Mouse (Mus musculus): ENCODE measurements at regions not wholly inside any gene's neighbourhood (a gene's known extent, or its start where the extent isn't known, plus 50 kb on each side); places are given as distances from the start of the nearest gene placed in this dataset.
"Not testable (repeated sequence)": the region's sequence is repeated elsewhere in the genome, so short reads cannot be mapped to it uniquely, and the experiment has no call there.

- Histone ChIP-seq H3K4me2 (ENCODE audit: low read depth, low read length) (no peak overlapping the region), H3K9me3 (replicated peaks; ENCODE audit: control insufficient read depth, low read length) (no peaks in the 10 kb centered on the region), H3K27me3 (ENCODE audit: control insufficient read depth, insufficient read depth, low read length) (no peaks in the 10 kb centered on the region), H3K27ac (replicated peaks; ENCODE audit: low read depth, low read length) (no peak overlapping the region), H3K9ac (replicated peaks; ENCODE audit: low read length) (no peak overlapping the region), H3K36me3 (replicated peaks; ENCODE audit: control insufficient read depth, insufficient read depth, low read depth, low read length) (no peaks in the 10 kb centered on the region), H3K4me1 (ENCODE audit: control insufficient read depth, insufficient read depth, low read length) (no peaks in the 10 kb centered on the region), H3K4me3 (ENCODE audit: low read depth, low read length) (no peak overlapping the region)
- no peak for ATAC-seq (replicated peaks; ENCODE audit: insufficient number of reproducible peaks, low FRiP score, low TSS enrichment, low read depth)
- WGBS, result 85% methylated on average over 7 of the region's 7 CpGs
- DNase-seq (ENCODE audit: low spot score), result no peak
Measured at GRCm38 (mm10) chr19:18012029-18012428, 174.6 kb upstream of the Pcsk5 start.

GRCm38 (mm10) chr19:17997561-17997960 is 160.1 kb upstream of the Pcsk5 start:
- H3K27me3 ChIP-seq (ENCODE audit: control insufficient read depth, insufficient read depth, low read length), result no peaks in the 10 kb centered on the region
- no peak overlapping the region for H3K4me3 ChIP-seq (ENCODE audit: low read depth, low read length)
- WGBS, result 91% methylated on average over 3 of the region's 3 CpGs
- ATAC-seq (replicated peaks; ENCODE audit: insufficient number of reproducible peaks, low FRiP score, low TSS enrichment, low read depth) (no peak), DNase-seq (ENCODE audit: low spot score) (no peak)
- H3K4me1 ChIP-seq (ENCODE audit: control insufficient read depth, insufficient read depth, low read length), result no peaks in the 10 kb centered on the region
- H3K27ac ChIP-seq (replicated peaks; ENCODE audit: low read depth, low read length), result no peak overlapping the region
- H3K36me3 ChIP-seq (replicated peaks; ENCODE audit: control insufficient read depth, insufficient read depth, low read depth, low read length), result no peaks in the 10 kb centered on the region
- H3K4me2 ChIP-seq (ENCODE audit: low read depth, low read length), result no peak overlapping the region
- no peak overlapping the region for H3K9ac ChIP-seq (replicated peaks; ENCODE audit: low read length)
- no peaks in the 10 kb centered on the region for H3K9me3 ChIP-seq (replicated peaks; ENCODE audit: control insufficient read depth, low read length)

- Histone ChIP-seq H3K4me3 (ENCODE audit: low read depth, low read length) (no peak overlapping the region), H3K9ac (replicated peaks; ENCODE audit: low read length) (no peak overlapping the region), H3K27me3 (ENCODE audit: control insufficient read depth, insufficient read depth, low read length) (no peaks in the 10 kb centered on the region), H3K4me2 (ENCODE audit: low read depth, low read length) (no peak overlapping the region), H3K4me1 (ENCODE audit: control insufficient read depth, insufficient read depth, low read length) (no peaks in the 10 kb centered on the region), H3K9me3 (replicated peaks; ENCODE audit: control insufficient read depth, low read length) (no peaks in the 10 kb centered on the region), H3K27ac (replicated peaks; ENCODE audit: low read depth, low read length) (no peak overlapping the region), H3K36me3 (replicated peaks; ENCODE audit: control insufficient read depth, insufficient read depth, low read depth, low read length) (no peaks in the 10 kb centered on the region)
- no peak for DNase-seq (ENCODE audit: low spot score)
- 90% methylated on average over 1 of the region's 1 CpGs for WGBS
- ATAC-seq (replicated peaks; ENCODE audit: insufficient number of reproducible peaks, low FRiP score, low TSS enrichment, low read depth), result no peak
Measured at GRCm38 (mm10) chr19:17983416-17983815, 146.0 kb upstream of the Pcsk5 start.

- H3K9me3 ChIP-seq (replicated peaks; ENCODE audit: control insufficient read depth, low read length), result no peaks in the 10 kb centered on the region
- no peak for ATAC-seq (replicated peaks; ENCODE audit: insufficient number of reproducible peaks, low FRiP score, low TSS enrichment, low read depth)
- 81% methylated on average over 1 of the region's 1 CpGs for WGBS
Measured at GRCm38 (mm10) chr19:17965566-17965965, 128.1 kb upstream of the Pcsk5 start.

GRCm38 (mm10) chr19:17958440-17958839 is 121.0 kb upstream of the Pcsk5 start:
- H3K4me3 ChIP-seq (ENCODE audit: low read depth, low read length), result no peak overlapping the region
- H3K9ac ChIP-seq (replicated peaks; ENCODE audit: low read length), result no peak overlapping the region
- H3K9me3 ChIP-seq (replicated peaks; ENCODE audit: control insufficient read depth, low read length), result no peaks in the 10 kb centered on the region
- no peak overlapping the region for H3K27ac ChIP-seq (replicated peaks; ENCODE audit: low read depth, low read length)
- no peak overlapping the region for H3K4me2 ChIP-seq (ENCODE audit: low read depth, low read length)
- no peaks in the 10 kb centered on the region for H3K36me3 ChIP-seq (replicated peaks; ENCODE audit: control insufficient read depth, insufficient read depth, low read depth, low read length)
- ATAC-seq (replicated peaks; ENCODE audit: insufficient number of reproducible peaks, low FRiP score, low TSS enrichment, low read depth) (no peak), DNase-seq (ENCODE audit: low spot score) (no peak)
- H3K4me1 ChIP-seq (ENCODE audit: control insufficient read depth, insufficient read depth, low read length), result no peaks in the 10 kb centered on the region
- H3K27me3 ChIP-seq (ENCODE audit: control insufficient read depth, insufficient read depth, low read length), result no peaks in the 10 kb centered on the region

More at GRCm38 (mm10) chr19:17965566-17965965, 128.1 kb upstream of the Pcsk5 start:
- Histone ChIP-seq H3K27ac (replicated peaks; ENCODE audit: low read depth, low read length) (no peak overlapping the region), H3K4me1 (ENCODE audit: control insufficient read depth, insufficient read depth, low read length) (no peaks in the 10 kb centered on the region), H3K4me3 (ENCODE audit: low read depth, low read length) (no peak overlapping the region), H3K27me3 (ENCODE audit: control insufficient read depth, insufficient read depth, low read length) (no peaks in the 10 kb centered on the region), H3K9ac (replicated peaks; ENCODE audit: low read length) (no peak overlapping the region), H3K4me2 (ENCODE audit: low read depth, low read length) (no peak overlapping the region), H3K36me3 (replicated peaks; ENCODE audit: control insufficient read depth, insufficient read depth, low read depth, low read length) (no peaks in the 10 kb centered on the region)
- DNase-seq (ENCODE audit: low spot score), result no peak

- Histone ChIP-seq H3K27me3 (ENCODE audit: control insufficient read depth, insufficient read depth, low read length) (no peaks in the 10 kb centered on the region), H3K4me2 (ENCODE audit: low read depth, low read length) (no peak overlapping the region), H3K9me3 (replicated peaks; ENCODE audit: control insufficient read depth, low read length) (no peaks in the 10 kb centered on the region), H3K9ac (replicated peaks; ENCODE audit: low read length) (no peak overlapping the region), H3K36me3 (replicated peaks; ENCODE audit: control insufficient read depth, insufficient read depth, low read depth, low read length) (no peaks in the 10 kb centered on the region), H3K4me1 (ENCODE audit: control insufficient read depth, insufficient read depth, low read length) (no peaks in the 10 kb centered on the region), H3K4me3 (ENCODE audit: low read depth, low read length) (no peak overlapping the region), H3K27ac (replicated peaks; ENCODE audit: low read depth, low read length) (no peak overlapping the region)
- ATAC-seq (replicated peaks; ENCODE audit: insufficient number of reproducible peaks, low FRiP score, low TSS enrichment, low read depth), result no peak
- no peak for DNase-seq (ENCODE audit: low spot score)
- WGBS, result 75% methylated on average over 4 of the region's 4 CpGs
Measured at GRCm38 (mm10) chr19:17932665-17933064, 95.2 kb upstream of the Pcsk5 start.

GRCm38 (mm10) chr19:17927121-17927520 is 89.7 kb upstream of the Pcsk5 start:
- not testable (repeated sequence) for H3K4me3 ChIP-seq (ENCODE audit: low read depth, low read length); H3K36me3 ChIP-seq (replicated peaks; ENCODE audit: control insufficient read depth, insufficient read depth, low read depth, low read length); H3K9ac ChIP-seq (replicated peaks; ENCODE audit: low read length); DNase-seq (ENCODE audit: low spot score); ATAC-seq (replicated peaks; ENCODE audit: insufficient number of reproducible peaks, low FRiP score, low TSS enrichment, low read depth); H3K4me1 ChIP-seq (ENCODE audit: control insufficient read depth, insufficient read depth, low read length); H3K4me2 ChIP-seq (ENCODE audit: low read depth, low read length); H3K27ac ChIP-seq (replicated peaks; ENCODE audit: low read depth, low read length); H3K27me3 ChIP-seq (ENCODE audit: control insufficient read depth, insufficient read depth, low read length); H3K9me3 ChIP-seq (replicated peaks; ENCODE audit: control insufficient read depth, low read length)
- 94% methylated on average over 8 of the region's 8 CpGs for WGBS

- Histone ChIP-seq H3K9me3 (replicated peaks; ENCODE audit: control insufficient read depth, low read length) (no peaks in the 10 kb centered on the region), H3K27ac (replicated peaks; ENCODE audit: low read depth, low read length) (no peak overlapping the region), H3K27me3 (ENCODE audit: control insufficient read depth, insufficient read depth, low read length) (no peaks in the 10 kb centered on the region), H3K36me3 (replicated peaks; ENCODE audit: control insufficient read depth, insufficient read depth, low read depth, low read length) (no peaks in the 10 kb centered on the region), H3K4me2 (ENCODE audit: low read depth, low read length) (no peak overlapping the region), H3K4me1 (ENCODE audit: control insufficient read depth, insufficient read depth, low read length) (no peaks in the 10 kb centered on the region), H3K9ac (replicated peaks; ENCODE audit: low read length) (no peak overlapping the region), H3K4me3 (ENCODE audit: low read depth, low read length) (no peak overlapping the region)
- ATAC-seq (replicated peaks; ENCODE audit: insufficient number of reproducible peaks, low FRiP score, low TSS enrichment, low read depth) (no peak), DNase-seq (ENCODE audit: low spot score) (no peak)
- 86% methylated on average over 1 of the region's 1 CpGs for WGBS
Measured at GRCm38 (mm10) chr19:17907579-17907978, 70.1 kb upstream of the Pcsk5 start.
